Mouse (Mus musculus) spleen, adult 2 months (tissue): ENCODE measurements around the gene Fnip1. TPM values are rescaled to one million over a fixed set of nuclear protein-coding genes. Genes with fewer than 3 reads are reported as not detected.

Experiments
- DNase-seq, 2 experiments: peaks; one replicate each; pipeline versions ENCODE4 v3.0.0 to v3.0.0-alpha.2; 2012 to 2021; ENCODE audit warnings: low spot score in 2 of 2, low read depth in 1 of 2
- H3K27ac ChIP-seq: fragments of 200-500 bp; 2 replicates; pipeline ENCODE4 v1.5.1; 2012; ENCODE audit warnings: low read length, inconsistent platforms; ENCODE audit not compliant: insufficient read depth
- H3K27me3 ChIP-seq: fragments of 200-500 bp; 2 replicates; pipeline ENCODE4 v1.6.1; 2012; ENCODE audit warnings: mild to moderate bottlenecking, moderate library complexity, low read length, inconsistent platforms; ENCODE audit not compliant: control insufficient read depth, insufficient read depth
- H3K36me3 ChIP-seq: fragments of 200-500 bp; 2 replicates; pipeline ENCODE4 v1.6.1; 2012; ENCODE audit warnings: mild to moderate bottlenecking, low read length, inconsistent platforms; ENCODE audit not compliant: control insufficient read depth, insufficient read depth
- H3K4me1 ChIP-seq: fragments of 200-500 bp; 2 replicates; pipeline ENCODE4 v1.6.1; 2011; ENCODE audit warnings: inconsistent platforms; ENCODE audit not compliant: control insufficient read depth, insufficient read depth, insufficient read length
- H3K4me3 ChIP-seq: fragments of 200-500 bp; 2 replicates; pipeline ENCODE4 v1.5.1; 2011; ENCODE audit warnings: mild to moderate bottlenecking, inconsistent platforms; ENCODE audit not compliant: insufficient read depth, insufficient read length; ENCODE audit errors: extremely low read depth
- CTCF ChIP-seq: fragments of 200-500 bp; IDR thresholded peaks from 2 replicates; pipeline ENCODE4 v1.5.1; 2011; ENCODE audit warnings: mild to moderate bottlenecking, inconsistent platforms; ENCODE audit not compliant: insufficient read depth, insufficient read length, insufficient replicate concordance; ENCODE audit errors: extremely low read depth
- POLR2A ChIP-seq: fragments of 200-500 bp; IDR thresholded peaks from 2 replicates; pipeline ENCODE4 v1.6.1; 2011; ENCODE audit warnings: low read depth, low read length, inconsistent platforms
- WGBS: fragments of 180-500 bp; shearing (Covaris S2); methylation state at CpG from one replicate; pipeline ENCODE4 v1.1.7; 2018; 5-methylcytosine and 5-hydroxymethylcytosine counted together
- polyA plus RNA-seq: library from polyadenylated mRNA; depleted of rRNA; stranded (reverse); fragments of >200 nt; gene quantifications from 2 replicates; pipeline ENCODE4 v1.2.3, GENCODE M21; 2012

The Fnip1 gene
- polyA plus RNA-seq, 1 experiment, result 1.1 TPM

DNA sequence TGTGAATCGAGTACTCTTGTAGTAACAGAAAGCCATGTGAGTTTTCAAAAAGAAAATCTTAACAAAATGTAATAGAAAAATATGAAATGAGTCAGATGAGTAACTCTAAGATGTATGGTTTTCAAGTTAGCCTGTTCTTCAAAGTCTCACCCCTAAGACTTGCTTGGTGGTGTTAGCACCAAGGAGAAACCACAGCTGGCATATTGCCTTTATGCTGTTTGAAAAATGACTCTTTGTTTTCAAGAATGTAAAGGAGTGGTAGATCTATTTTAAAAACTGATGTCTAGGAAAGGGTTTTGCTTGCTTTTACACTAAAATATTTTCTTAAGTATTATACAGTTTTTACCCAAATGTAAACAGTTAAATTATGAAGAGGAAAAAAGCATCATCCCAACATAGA lies 16.5 kb downstream of the Fnip1 start:
- no peak overlapping the region for H3K27ac ChIP-seq
- no peaks in the 10 kb centered on the region; the same call in 1 of the 2 replicates for H3K4me1 ChIP-seq
- H3K27me3 ChIP-seq, result no peaks in the 10 kb centered on the region
- TF ChIP-seq CTCF (no peak), POLR2A (no peak)
- no peaks in the 10 kb centered on the region for H3K36me3 ChIP-seq
- no peak overlapping the region for H3K4me3 ChIP-seq
- DNase-seq, result no peak
- 13% methylated on average over 1 of the region's 1 CpGs for WGBS

DNA sequence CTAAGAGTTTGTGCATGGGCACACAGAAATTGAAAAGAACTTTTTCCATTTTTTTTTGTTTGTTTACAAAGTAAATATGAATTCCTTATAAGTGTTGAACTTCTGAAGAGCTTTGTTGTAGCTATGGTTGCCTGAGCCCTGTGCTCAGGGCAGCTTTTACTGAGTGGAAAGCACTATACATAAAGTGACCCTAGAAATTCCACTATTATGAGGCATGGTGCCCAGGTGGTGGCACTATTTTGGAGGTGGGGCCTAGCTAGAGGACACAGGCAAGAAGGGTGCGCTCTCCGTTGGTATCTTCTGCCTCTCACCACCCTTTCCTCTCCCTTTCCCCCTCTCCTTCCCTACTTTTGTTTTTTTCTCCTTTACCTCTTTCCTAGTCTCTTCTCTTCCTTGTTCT lies 18.9 kb downstream of the Fnip1 start:
- H3K4me3 ChIP-seq, result no peak overlapping the region
- WGBS, result 73% methylated on average over 2 of the region's 2 CpGs
- no peaks in the 10 kb centered on the region for H3K36me3 ChIP-seq

DNA sequence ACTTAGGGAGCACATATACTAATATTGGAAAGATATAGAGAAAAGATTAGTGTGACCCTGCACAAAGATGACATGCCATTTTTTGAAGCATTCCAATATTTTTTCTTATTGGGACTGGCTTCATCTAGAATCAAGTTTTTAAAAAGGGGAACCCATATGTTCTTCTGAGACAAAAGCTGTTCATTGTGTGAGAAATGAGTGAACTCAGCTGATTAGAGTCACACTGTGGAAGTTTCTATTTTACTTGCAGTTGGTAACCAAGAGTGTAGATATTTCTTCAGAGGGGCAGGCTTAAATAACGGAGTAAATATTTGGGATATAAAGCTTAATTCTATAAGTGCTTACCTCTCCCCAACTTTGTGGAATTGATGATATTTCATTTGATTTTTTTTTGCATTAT lies 20.2 kb downstream of the Fnip1 start:
- H3K27ac ChIP-seq, result no peak overlapping the region
- no peak for TF ChIP-seq POLR2A
- no peak for TF ChIP-seq CTCF
- DNase-seq, result no peak
- WGBS, result 93% methylated on average over 1 of the region's 1 CpGs
- 0 out of 2 replicates have a peak, but pooled peaks cover 1% of the 10 kb centered on the region for H3K36me3 ChIP-seq
- no peaks in the 10 kb centered on the region for H3K4me1 ChIP-seq
- H3K4me3 ChIP-seq, result no peak overlapping the region
- no peaks in the 10 kb centered on the region for H3K27me3 ChIP-seq

More for the DNA sequence above, 18.9 kb downstream of the Fnip1 start:
- no peaks in the 10 kb centered on the region for H3K27me3 ChIP-seq
- H3K27ac ChIP-seq, result no peak overlapping the region
- DNase-seq, result no peak
- TF ChIP-seq POLR2A (no peak), CTCF (no peak)
- no peaks in the 10 kb centered on the region for H3K4me1 ChIP-seq

DNA sequence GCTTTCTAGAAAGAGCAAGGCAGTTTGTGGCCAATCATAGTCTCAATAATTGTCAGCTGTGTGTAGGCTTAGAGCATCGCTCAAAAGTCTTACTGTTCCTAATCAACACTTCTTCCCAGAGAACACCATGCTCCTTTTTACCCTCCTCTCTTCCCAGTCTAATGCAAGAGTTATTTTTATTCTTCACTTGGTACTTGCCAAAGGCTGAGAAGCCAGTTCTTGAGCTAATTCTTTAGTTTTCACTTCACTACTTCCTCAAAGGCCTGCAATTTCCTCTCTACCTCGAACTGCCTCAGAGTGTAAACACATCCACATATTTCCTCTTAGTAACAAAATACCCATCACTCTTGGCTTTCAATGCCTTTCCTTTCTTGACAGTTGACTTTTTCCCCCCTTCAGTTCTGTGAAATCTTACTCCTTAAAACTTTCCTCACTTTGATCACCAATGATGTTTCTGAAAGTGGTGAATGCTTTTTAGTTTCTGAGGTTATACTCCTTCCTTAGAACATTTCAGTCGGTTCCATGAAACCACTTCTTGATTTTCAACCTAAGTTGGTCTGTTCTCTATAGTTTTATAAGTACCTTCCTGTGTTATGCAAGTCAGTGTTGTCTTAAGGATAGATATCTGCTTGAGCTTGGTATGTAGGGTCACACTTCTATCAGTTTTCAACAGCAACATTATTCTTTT lies 26.7 kb downstream of the Fnip1 start:
- H3K4me3 ChIP-seq, result no peak overlapping the region
- peaks cover 9% of the 10 kb centered on the region; the same call in 1 of the 2 replicates for H3K4me1 ChIP-seq
- TF ChIP-seq POLR2A (no peak), CTCF (no peak)
- DNase-seq, result no peak
- peak overlapping the region; percentile 83 for H3K27ac ChIP-seq
- no peaks in the 10 kb centered on the region for H3K27me3 ChIP-seq
- 12% methylated on average over 3 of the region's 3 CpGs for WGBS
- peaks cover 3% of the 10 kb centered on the region; the same call in 1 of the 2 replicates for H3K36me3 ChIP-seq

DNA sequence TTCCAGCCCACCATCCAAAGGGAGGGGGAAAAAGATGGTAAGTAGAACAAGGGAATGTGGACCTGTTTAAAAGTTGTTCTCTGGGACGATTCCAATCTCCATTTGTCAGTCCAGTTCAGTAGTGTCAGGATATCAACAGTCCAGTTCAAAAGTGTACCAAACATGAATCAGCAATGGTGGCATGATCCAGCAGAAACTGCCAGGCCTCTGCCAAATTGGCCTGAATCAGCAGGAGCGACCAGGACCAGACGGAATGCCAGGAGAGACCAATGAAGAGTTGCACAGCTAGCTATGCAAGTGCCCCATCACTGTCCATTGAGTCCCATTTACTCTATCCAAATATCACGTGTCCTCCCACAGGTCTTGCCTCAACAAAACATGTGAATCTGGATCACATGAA lies 34.2 kb downstream of the Fnip1 start:
- WGBS, result 98% methylated on average over 4 of the region's 4 CpGs
- no peak overlapping the region for H3K27ac ChIP-seq
- H3K4me3 ChIP-seq, result no peak overlapping the region
- no peak for DNase-seq
- TF ChIP-seq CTCF (no peak), POLR2A (no peak)
- H3K4me1 ChIP-seq, result no peaks in the 10 kb centered on the region; the same call in 1 of the 2 replicates
- no peaks in the 10 kb centered on the region for H3K27me3 ChIP-seq
- H3K36me3 ChIP-seq, result 0 out of 2 replicates have a peak, but pooled peaks cover 1% of the 10 kb centered on the region

DNA sequence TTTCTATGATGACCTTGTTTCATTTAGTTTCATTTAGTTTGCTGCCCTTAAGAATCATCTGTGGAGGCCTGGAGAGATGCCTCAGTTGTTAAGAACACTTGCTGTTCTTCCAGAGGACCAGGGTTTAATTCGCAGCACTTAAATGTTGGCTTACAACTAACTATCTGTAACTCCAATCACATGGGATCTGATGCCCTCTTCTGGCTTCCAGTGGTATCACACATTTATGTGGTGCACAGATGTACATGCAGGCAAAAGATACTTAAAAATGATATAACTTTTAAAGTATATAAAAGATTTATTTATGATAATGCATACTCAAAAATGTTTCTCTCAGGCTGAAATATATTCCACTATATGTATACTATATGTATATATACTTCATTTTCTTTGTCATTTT lies 40.4 kb downstream of the Fnip1 start:
- DNase-seq, result peak in 1 of 2 experiments; percentile 22
- no peaks in the 10 kb centered on the region for H3K27me3 ChIP-seq
- H3K4me3 ChIP-seq, result no peak overlapping the region
- no peak for TF ChIP-seq POLR2A
- 0 out of 2 replicates have a peak, but pooled peaks have one; percentile 14 for TF ChIP-seq CTCF
- peaks cover 6% of the 10 kb centered on the region for H3K36me3 ChIP-seq
- WGBS, result 95% methylated on average over 1 of the region's 1 CpGs
- no peaks in the 10 kb centered on the region; the same call in 1 of the 2 replicates for H3K4me1 ChIP-seq
- H3K27ac ChIP-seq, result no peak overlapping the region

- WGBS, result 93% methylated on average over 3 of the region's 3 CpGs
- TF ChIP-seq CTCF (no peak), POLR2A (no peak)
- H3K4me3 ChIP-seq, result no peak overlapping the region
- no peaks in the 10 kb centered on the region for H3K27me3 ChIP-seq
- no peak overlapping the region for H3K27ac ChIP-seq
- H3K36me3 ChIP-seq, result peaks cover 3% of the 10 kb centered on the region; the same call in 1 of the 2 replicates
- no peaks in the 10 kb centered on the region; the same call in 1 of the 2 replicates for H3K4me1 ChIP-seq
- no peak for DNase-seq
Measured at GRCm38 (mm10) chr11:54486041-54486440, 48.0 kb downstream of the Fnip1 start.
